Mouse (Mus musculus) liver, adult (tissue): ENCODE measurements around the gene Npff.

ENCODE experiments used
- GATA4 ChIP-seq: IDR thresholded peaks from 2 replicates; pipeline ENCODE4 v1.6.1; 2014; ENCODE audit warnings: mild to moderate bottlenecking, low read length; ENCODE audit not compliant: insufficient replicate concordance

The Npff gene

GRCm38 (mm10) chr15:102530566-102530965 lies 5.8 kb upstream of the Npff start:
- no peak for TF ChIP-seq GATA4

GRCm38 (mm10) chr15:102528396-102528795 lies 3.7 kb upstream of the Npff start:
- TF ChIP-seq GATA4: no peak

DNA sequence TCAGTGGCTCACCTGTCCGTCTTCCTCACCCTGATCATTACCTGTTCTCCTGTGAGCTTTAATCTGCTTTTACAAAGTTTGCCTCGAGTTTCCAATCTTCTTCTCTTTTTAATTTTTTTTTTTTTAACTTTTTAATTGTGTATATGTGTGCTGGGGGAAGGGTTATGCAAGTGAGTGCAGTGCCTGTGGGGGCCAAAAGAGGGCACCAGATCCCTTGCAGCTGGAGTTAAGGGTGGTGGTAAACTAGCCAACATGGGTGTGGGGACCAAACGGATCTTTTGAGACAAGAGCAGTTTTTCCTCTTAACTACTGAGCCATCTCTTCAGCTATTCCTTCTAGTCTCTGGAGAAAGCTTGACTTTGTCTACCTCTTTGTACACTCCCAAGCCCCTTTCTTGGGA lies 3.2 kb upstream of the Npff start:
- TF ChIP-seq GATA4: no peak

DNA sequence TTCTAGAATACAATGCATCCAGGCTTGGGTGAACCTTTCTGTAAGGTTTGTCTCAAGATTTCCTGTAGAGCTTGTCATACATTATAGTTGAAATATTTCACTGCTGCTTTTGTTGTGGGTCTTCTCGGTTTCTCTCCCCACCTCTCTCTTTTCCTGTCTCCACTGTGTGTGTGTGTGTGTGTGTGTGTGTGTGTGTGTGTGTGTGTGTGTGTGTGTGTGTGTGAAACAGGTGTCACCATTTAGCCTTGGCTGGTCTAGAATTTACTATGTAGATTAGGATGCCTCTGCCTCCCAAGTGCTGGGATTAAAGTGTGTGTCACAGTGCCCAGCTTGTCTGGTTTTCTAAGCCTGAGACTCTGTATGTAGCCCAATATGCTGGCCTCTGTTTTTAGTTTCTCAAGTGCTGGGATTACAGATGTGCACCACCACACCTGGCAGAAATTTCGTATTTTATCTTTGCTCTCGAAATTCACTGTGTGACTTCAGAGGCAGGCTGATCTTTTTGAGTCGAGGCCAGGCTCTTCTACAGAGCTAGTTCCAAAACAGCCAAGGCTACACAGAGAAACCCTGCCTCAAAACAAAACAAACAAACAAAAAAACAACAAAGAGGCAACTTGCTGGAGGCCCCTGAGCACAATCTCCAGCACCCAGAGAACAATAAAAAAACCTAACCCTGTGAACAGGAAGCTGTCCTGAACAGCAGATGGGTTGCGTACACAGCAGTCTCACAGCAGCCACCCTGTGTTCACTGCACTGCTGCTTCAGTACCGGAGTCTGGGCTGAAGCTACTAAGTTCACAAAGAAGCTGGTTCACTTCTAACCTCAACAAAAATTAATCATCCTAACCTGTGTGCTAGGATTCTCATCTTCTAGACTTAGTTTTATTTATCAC lies 1.6 kb upstream of the Npff start:
- no peak for TF ChIP-seq GATA4

GRCm38 (mm10) chr15:102521480-102521879 lies 3.3 kb downstream of the Npff start:
- TF ChIP-seq GATA4: no peak

- no peak for TF ChIP-seq GATA4
These were observed 4.3 kb downstream of the Npff start for GRCm38 (mm10) chr15:102520416-102520815.

DNA sequence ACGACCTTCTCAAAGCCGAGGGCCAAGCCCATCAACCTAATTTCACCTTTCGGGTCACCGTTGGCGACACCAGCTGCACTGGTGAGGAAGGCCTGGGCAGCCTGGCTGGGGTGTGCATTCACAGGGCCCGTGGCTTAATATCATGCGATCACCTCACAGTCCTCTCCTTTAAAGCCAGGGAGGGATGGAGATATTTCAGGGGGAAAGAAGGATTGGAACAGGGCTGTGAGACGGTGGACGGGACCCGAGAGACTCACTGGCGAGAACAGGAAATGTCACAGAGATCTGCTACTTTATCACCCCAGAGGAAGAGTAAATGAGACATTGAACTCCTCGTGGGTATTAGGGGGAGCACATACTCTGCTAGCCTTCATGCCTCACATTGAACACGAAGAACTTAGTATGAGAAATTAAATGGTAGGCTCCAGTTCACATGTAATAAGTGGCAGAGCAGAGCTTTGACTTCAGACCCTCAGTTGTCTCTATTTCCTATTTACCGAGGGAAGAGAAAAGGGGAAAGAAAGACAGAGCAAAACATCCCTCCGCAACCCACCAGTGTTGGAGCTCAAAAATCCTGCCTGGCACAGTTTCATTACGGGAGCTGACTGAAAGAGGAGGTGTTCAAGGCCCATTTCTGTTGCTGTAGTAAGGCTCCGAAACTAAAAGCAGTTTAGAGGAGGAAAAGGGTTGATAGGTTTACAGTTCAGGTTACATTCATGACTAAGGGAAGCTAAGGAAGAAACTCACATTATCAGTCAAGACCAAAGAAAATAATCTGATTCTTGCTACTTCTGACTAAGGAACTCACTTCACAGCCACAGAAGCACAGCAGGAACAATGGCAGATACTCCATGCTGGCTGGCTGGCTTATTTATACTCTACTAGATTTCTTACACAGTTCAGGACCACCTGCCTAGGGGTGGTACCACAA lies 5.3 kb downstream of the Npff start:
- TF ChIP-seq GATA4: no peak

GRCm38 (mm10) chr15:102518859-102519201 lies 5.9 kb downstream of the Npff start:
- no peak for TF ChIP-seq GATA4

DNA sequence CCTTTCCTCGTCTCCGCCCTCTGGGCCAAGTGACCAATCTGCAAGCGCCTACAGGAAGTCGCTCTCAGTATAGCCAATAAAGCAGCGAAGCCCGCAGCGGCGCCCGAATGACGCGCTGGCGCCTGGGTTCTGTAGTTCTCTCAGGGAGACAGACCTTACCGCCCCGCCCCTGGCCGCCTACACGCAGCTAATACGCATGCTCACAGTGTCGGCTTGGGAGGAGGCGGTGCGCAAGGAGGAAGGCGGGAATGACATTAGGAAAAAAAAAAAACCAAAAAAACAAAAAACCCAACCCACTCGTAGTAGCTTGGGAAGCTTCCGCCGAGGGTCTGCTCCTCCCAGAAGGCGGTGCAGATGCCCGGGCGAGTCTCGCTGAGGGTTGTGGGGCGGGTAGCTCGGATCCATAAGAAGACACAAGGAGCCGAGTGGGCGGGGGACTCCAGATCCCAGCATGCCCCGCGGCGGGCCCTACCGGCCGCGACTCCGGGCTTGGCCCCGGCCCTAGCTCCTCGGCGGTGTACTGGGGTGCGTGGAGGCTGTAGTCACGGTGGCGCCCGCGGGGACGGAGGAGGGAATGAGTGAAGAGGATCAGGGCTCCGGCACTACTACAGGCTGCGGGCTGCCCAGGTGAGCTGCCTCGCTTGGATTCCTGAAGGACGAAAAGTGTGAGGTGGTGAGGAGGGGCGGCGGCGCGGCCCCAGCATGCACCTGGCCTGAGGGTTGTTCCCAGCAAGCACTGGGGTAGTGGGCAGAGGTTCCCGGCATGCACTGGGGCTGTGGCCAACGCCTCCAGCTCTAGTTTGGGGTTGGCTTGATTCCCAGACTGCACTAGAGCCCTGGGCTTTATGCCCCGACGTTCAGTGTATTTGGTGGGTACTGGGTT lies 6.5 kb downstream of the Npff start, which contains the start of gene Tarbp2:
TSS of gene Tarbp2 (plus strand) at position 217 of the 883 bp plus-strand sequence.
- no peak for TF ChIP-seq GATA4

GRCm38 (mm10) chr15:102517631-102517975 lies 7.1 kb downstream of the Npff start:
- no peak for TF ChIP-seq GATA4

- no peak for TF ChIP-seq GATA4
These were observed 7.9 kb downstream of the Npff start, which contains the start of gene Map3k12 for GRCm38 (mm10) chr15:102516728-102517404. Gene Map3k12, minus strand, starts transcription at chr15:102517064.

- TF ChIP-seq GATA4: no peak
These were observed 8.4 kb downstream of the Npff start for GRCm38 (mm10) chr15:102516293-102516692.

DNA sequence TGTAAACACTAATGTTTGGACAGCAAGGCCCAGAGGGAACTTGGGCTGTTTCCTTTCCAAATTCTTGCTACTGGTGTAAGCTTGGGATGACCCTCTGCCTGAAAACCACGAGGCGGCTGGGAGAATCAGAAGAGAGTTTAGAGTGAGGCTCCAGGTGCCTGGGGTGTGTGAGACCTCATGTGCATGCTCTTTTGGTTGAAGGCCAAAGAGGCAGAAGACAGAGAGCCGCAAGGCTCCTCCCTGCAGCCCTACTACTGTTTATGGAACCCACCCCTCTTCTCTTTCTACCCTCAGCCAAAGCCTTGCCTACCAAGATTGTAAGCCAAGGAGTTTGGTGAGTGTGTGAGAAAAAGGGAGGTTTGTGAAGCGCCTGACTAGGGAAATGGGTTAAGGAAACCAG lies 9.0 kb downstream of the Npff start:
- no peak for TF ChIP-seq GATA4

DNA sequence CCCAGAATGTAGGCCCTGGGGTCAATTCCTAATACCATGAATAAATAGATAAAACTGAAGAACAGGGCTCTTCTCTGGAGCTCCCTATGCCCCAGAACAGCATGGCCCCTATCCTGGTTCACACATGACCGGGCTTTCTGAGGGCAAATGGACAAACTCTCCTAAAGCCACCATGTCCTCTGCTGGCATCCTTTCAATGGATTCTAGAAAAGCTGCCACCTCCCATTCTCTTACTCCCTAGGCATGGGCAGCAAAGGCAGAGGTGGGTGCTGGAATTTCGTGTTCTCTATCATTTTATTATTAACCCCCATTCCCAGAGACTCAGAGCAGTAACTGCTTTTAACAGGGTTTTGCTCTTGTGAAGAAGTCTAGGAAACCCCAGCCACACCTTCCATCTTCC lies 9.5 kb downstream of the Npff start:
- TF ChIP-seq GATA4: no peak
